Comparison of ENCODE assay signal across 11 mouse cellular contexts in genomic region chr9:41937341-41937966, GRCm38 (mm10).
DNase-seq lines count a peak whose midpoint lies in the region; ATAC-seq and TF ChIP-seq lines count a peak whose summit lies in the region.
"Had no signal": no experiment of that assay in that cellular context is flagged by ENCODE, and none has a peak within 500 bp of the region (broad histone marks: within the 10 kb centered on the region; RNA-seq: fewer than 3 reads in every experiment).

No protein-coding gene starts in this region.

- peak overlapping the region; percentile 60 for H3K27ac ChIP-seq in heart, embryonic 15.5 days
- H3K27ac ChIP-seq in hindbrain, embryonic 10.5 days = peak overlapping the region; percentile 79
- H3K27ac ChIP-seq in midbrain, postnatal 0 days (ENCODE audit: low read depth, low read length) = peak overlapping the region; percentile 78

- 63% methylated on average over 8 of the region's 8 CpGs for WGBS in heart, embryonic 15.5 days
- 76% methylated on average over 8 of the region's 8 CpGs for WGBS in hindbrain, embryonic 10.5 days
- 51% methylated on average over 8 of the region's 8 CpGs for WGBS in midbrain, postnatal 0 days

- no peaks in the 10 kb centered on the region for H3K9me3 ChIP-seq in heart, embryonic 15.5 days (replicated peaks)
- H3K9me3 ChIP-seq in hindbrain, embryonic 10.5 days = no peaks in the 10 kb centered on the region
- no peaks in the 10 kb centered on the region for H3K9me3 ChIP-seq in midbrain, postnatal 0 days (ENCODE audit: low read length)
- H3K9me3 ChIP-seq: megakaryocyte, embryonic 14.5 days had no signal

- H3K4me1 ChIP-seq in heart, embryonic 15.5 days (replicated peaks) = peaks cover 35% of the 10 kb centered on the region
- peaks cover 53% of the 10 kb centered on the region for H3K4me1 ChIP-seq in hindbrain, embryonic 10.5 days (replicated peaks)
- peaks cover 23% of the 10 kb centered on the region for H3K4me1 ChIP-seq in midbrain, postnatal 0 days (ENCODE audit: insufficient read depth, low read length)
- H3K4me1 ChIP-seq: megakaryocyte, embryonic 14.5 days had no signal

- H3K4me3 ChIP-seq in heart, embryonic 15.5 days = no peak overlapping the region
- no peak overlapping the region for H3K4me3 ChIP-seq in hindbrain, embryonic 10.5 days
- H3K4me3 ChIP-seq in midbrain, postnatal 0 days (ENCODE audit: low read depth, low read length) = no peak overlapping the region
- H3K4me3 ChIP-seq: megakaryocyte, embryonic 14.5 days had no signal

- no peak for TF ChIP-seq CTCF in brain, embryonic 14.5 days (IDR thresholded peaks at IDR 0.05; ENCODE audit: borderline replicate concordance, extremely low read depth, insufficient read depth, insufficient read length)
- no peak for TF ChIP-seq CTCF in midbrain, postnatal 0 days (IDR thresholded peaks at IDR 0.05)

- H3K4me2 ChIP-seq in heart, embryonic 15.5 days = no peak overlapping the region
- H3K4me2 ChIP-seq in midbrain, postnatal 0 days (ENCODE audit: low read depth, low read length, poor library complexity, severe bottlenecking) = no peak overlapping the region

- no peaks in the 10 kb centered on the region for H3K27me3 ChIP-seq in heart, embryonic 15.5 days
- H3K27me3 ChIP-seq in hindbrain, embryonic 10.5 days (ENCODE audit: insufficient read depth, poor library complexity, severe bottlenecking) = 0 out of 2 replicates have a peak, but pooled peaks cover 5% of the 10 kb centered on the region
- no peaks in the 10 kb centered on the region for H3K27me3 ChIP-seq in midbrain, postnatal 0 days (ENCODE audit: insufficient read depth, low read length)

- H3K9ac ChIP-seq in heart, embryonic 15.5 days = no peak overlapping the region
- H3K9ac ChIP-seq in midbrain, postnatal 0 days (replicated peaks; ENCODE audit: low read length, poor library complexity, severe bottlenecking) = no peak overlapping the region

- DNase-seq in heart, postnatal 10 days = no peak
- DNase-seq in brain, embryonic 14.5 days (ENCODE audit: low read depth) = peak; percentile 72
- DNase-seq in hindbrain, embryonic 10.5 days (ENCODE audit: low spot score) = no peak
- peak; percentile 17 for DNase-seq in midbrain, postnatal 0 days (ENCODE audit: low spot score)
- DNase-seq in cerebellum, adult 9-11 months = no peak
- no peak for DNase-seq in thymus, postnatal 4 days
- DNase-seq: cerebellum, postnatal 36 days had no signal

- intact Hi-C loops in heart, postnatal 10 days (cut with DNase I) = no loop called here

- no peaks in the 10 kb centered on the region for H3K36me3 ChIP-seq in heart, embryonic 15.5 days
- no peaks in the 10 kb centered on the region for H3K36me3 ChIP-seq in hindbrain, embryonic 10.5 days
- no peaks in the 10 kb centered on the region for H3K36me3 ChIP-seq in midbrain, postnatal 0 days (ENCODE audit: insufficient read depth, low read length)
- H3K36me3 ChIP-seq: G1E had no signal

- TF ChIP-seq POLR2A in brain, embryonic 14.5 days (IDR thresholded peaks at IDR 0.05; ENCODE audit: borderline replicate concordance, extremely low read depth, insufficient read depth, insufficient read length, poor library complexity, severe bottlenecking) = no peak

- ATAC-seq in heart, embryonic 15.5 days (replicated peaks; ENCODE audit: insufficient number of reproducible peaks, insufficient read depth, low FRiP score, low read depth) = no peak
- no peak for ATAC-seq in midbrain, postnatal 0 days (ENCODE audit: low FRiP score)
- ATAC-seq in megakaryocyte-erythroid progenitor cell, adult 5-6 weeks (replicated peaks; ENCODE audit: low FRiP score, low TSS enrichment, poor library complexity, severe bottlenecking) = no peak

Comparison
In these comparisons a context has a peak if more than half of its experiments do, and no peak if none do; other contexts are left out.
1. DNase-seq: peak in brain, embryonic 14.5 days (single experiment) and midbrain, postnatal 0 days (single experiment); none in heart, postnatal 10 days (0 of 2), hindbrain, embryonic 10.5 days (single experiment), cerebellum, adult 9-11 months (single experiment) and thymus, postnatal 4 days (single experiment).
2. Peak in every context shown above with its lines, with median percentiles within 50 percentile points of each other: H3K27ac ChIP-seq.